Mouse (Mus musculus) naive thymus-derived CD4-positive, alpha-beta T cell, adult 5 months (primary cell): Measurements from ENCODE around the gene Gm3045. TPM values are rescaled to one million over a fixed set of nuclear protein-coding genes. Genes with fewer than 3 reads are reported as not detected.

Experiments
- polyA plus RNA-seq: library from polyadenylated mRNA; unstranded; fragments of 100-300 nt; shearing (Covaris generic); gene quantifications from one replicate; pipeline ENCODE4 v1.2.1, GENCODE M21; 2017

The Gm3045 gene
- not detected for polyA plus RNA-seq

GRCm38 (mm10) chr13:56426365-56426764 is at the start of gene Gm3045:
Gene Gm3045 (plus strand): TSS chr13:56426594.

GRCm38 (mm10) chr13:56438211-56439075 is 12.0 kb downstream of the Gm3045 start, which contains the start of gene Slc25a48:
Gene Slc25a48 (plus strand): TSS chr13:56438355.

GRCm38 (mm10) chr13:56482146-56482545 is 55.8 kb downstream of the Gm3045 start, which contains the start of gene Il9:
Gene Il9 (minus strand): TSS chr13:56482246.

Other genes with a start within 250 kb of the Gm3045 start
- not detected for gene Tifab, start 247.7 kb upstream of the Gm3045 start, polyA plus RNA-seq
- not detected for gene Neurog1, start 174.4 kb upstream of the Gm3045 start, polyA plus RNA-seq
- gene Cxcl14, start 130.0 kb upstream of the Gm3045 start, polyA plus RNA-seq, result not detected
- not detected for gene Slc25a48, start 11.8 kb downstream of the Gm3045 start, polyA plus RNA-seq
- gene Il9, start 55.7 kb downstream of the Gm3045 start, polyA plus RNA-seq, result not detected
- gene Fbxl21, start 95.9 kb downstream of the Gm3045 start, polyA plus RNA-seq, result 0.22 TPM
- gene Lect2, start 121.9 kb downstream of the Gm3045 start, polyA plus RNA-seq, result not detected
- not detected for gene Tgfbi, start 182.9 kb downstream of the Gm3045 start, polyA plus RNA-seq